Mouse (Mus musculus): ENCODE data around the gene Cwc15. TPM values are rescaled to one million over a fixed set of nuclear protein-coding genes. Genes with fewer than 3 reads are reported as not detected.

The Cwc15 gene
- total RNA-seq, 2 experiments from 2014 or later: 95.7 to 105 TPM

- no peak for DNase-seq
Observed at GRCm38 (mm10) chr9:14547584-14548365, 47.4 kb downstream of the Cwc15 start.

GRCm38 (mm10) chr9:14548366-14548761 lies 47.9 kb downstream of the Cwc15 start:
- DNase-seq: no peak

- DNase-seq: no peak
Observed at GRCm38 (mm10) chr9:14558332-14558731, 57.9 kb downstream of the Cwc15 start.

- DNase-seq: no peak
Observed at GRCm38 (mm10) chr9:14559430-14559829, 59.0 kb downstream of the Cwc15 start.

- DNase-seq: no peak
Observed at GRCm38 (mm10) chr9:14559996-14560395, 59.6 kb downstream of the Cwc15 start.

Other genes with a start within 250 kb of the Cwc15 start
- 10 to 100 TPM; 37.0 to 40.6 TPM for gene Sesn3, start 225.6 kb upstream of the Cwc15 start, total RNA-seq (2021)
- 10 to 100 TPM; 13.6 to 15.8 TPM for gene Endod1, start 119.1 kb upstream of the Cwc15 start, total RNA-seq (2021)
- under 1 TPM; 0.33 to 0.42 TPM for gene Kdm4d, start 135 bp upstream of the Cwc15 start, total RNA-seq (2021)
- gene Amotl1, start 144.4 kb downstream of the Cwc15 start, total RNA-seq (2021): 10 to 100 TPM; 40.7 to 60.7 TPM
- under 1 TPM; 0.18 to 0.33 TPM for gene Piwil4, start 240.1 kb downstream of the Cwc15 start, total RNA-seq (2021)

All from adrenal gland, postnatal 10 days (tissue).